Mouse (Mus musculus) cerebellum, adult 2 months (tissue): ENCODE data around the gene Rimbp3.

Source experiments
- CTCF ChIP-seq: fragments of 200-500 bp; IDR thresholded peaks from 2 replicates; pipeline ENCODE4 v1.5.1; 2011; ENCODE audit warnings: low read depth, mild to moderate bottlenecking, control low read depth, low read length, moderate library complexity, borderline replicate concordance; ENCODE audit not compliant: insufficient read depth
- POLR2A ChIP-seq: fragments of 200-500 bp; IDR thresholded peaks from 2 replicates; pipeline ENCODE4 v1.6.1; 2011; ENCODE audit warnings: low read length, control low read depth, borderline replicate concordance; ENCODE audit not compliant: insufficient read depth

GRCm38 (mm10) chr16:17257359-17257821 lies 49.0 kb downstream of the Rimbp3 start:
- TF ChIP-seq POLR2A (no peak), CTCF (no peak)
